Mouse (Mus musculus): ENCODE results near the gene Hoxc4. TPM values are rescaled to one million over a fixed set of nuclear protein-coding genes. Genes with fewer than 3 reads are reported as not detected.

The Hoxc4 gene
- polyA plus RNA-seq, 1 experiment from 2014 or later: 1.4 TPM

GRCm38 (mm10) chr15:103015009-103015399 is 3.7 kb upstream of the Hoxc4 start:
- Histone ChIP-seq H3K9ac (no peak overlapping the region), H3K27me3 (peaks cover 99% of the 10 kb centered on the region), H3K9me3 (no peaks in the 10 kb centered on the region), H3K27ac (no peak overlapping the region), H3K4me1 (peaks cover 4% of the 10 kb centered on the region; the same call in 1 of the 2 replicates), H3K4me2 (peak overlapping the region; percentile 47), H3K4me3 (peak overlapping the region; percentile 24), H3K36me3 (no peaks in the 10 kb centered on the region)
- WGBS: 3% methylated on average over 24 of the region's 28 CpGs
- 0 out of 2 replicates have a peak, but pooled peaks have one; percentile 31 for ATAC-seq (ENCODE audit: borderline replicate concordance, extremely low read depth, low FRiP score, low TSS enrichment)

- H3K9ac ChIP-seq: no peak overlapping the region
- H3K36me3 ChIP-seq: no peaks in the 10 kb centered on the region
- WGBS: 17% methylated on average over 19 of the region's 19 CpGs
- H3K4me1 ChIP-seq: peaks cover 4% of the 10 kb centered on the region; the same call in 1 of the 2 replicates
- no peak for ATAC-seq (ENCODE audit: borderline replicate concordance, extremely low read depth, low FRiP score, low TSS enrichment)
- H3K9me3 ChIP-seq: no peaks in the 10 kb centered on the region
- peaks cover 99% of the 10 kb centered on the region for H3K27me3 ChIP-seq
- H3K4me3 ChIP-seq: 0 out of 2 replicates have a peak overlapping the region, but pooled peaks have one; percentile 24
- H3K4me2 ChIP-seq: no peak overlapping the region
- no peak overlapping the region for H3K27ac ChIP-seq
Observed at GRCm38 (mm10) chr15:103015406-103016166, 3.1 kb upstream of the Hoxc4 start.

- no peaks in the 10 kb centered on the region for H3K4me1 ChIP-seq
- no peak overlapping the region for H3K27ac ChIP-seq
- no peak for ATAC-seq (ENCODE audit: borderline replicate concordance, extremely low read depth, low FRiP score, low TSS enrichment)
- no peak overlapping the region for H3K9ac ChIP-seq
- no peak overlapping the region for H3K4me3 ChIP-seq
- no peaks in the 10 kb centered on the region for H3K9me3 ChIP-seq
- H3K27me3 ChIP-seq: peaks cover 100% of the 10 kb centered on the region
- WGBS: 5% methylated on average over 8 of the region's 8 CpGs
- no peak overlapping the region for H3K4me2 ChIP-seq
- no peaks in the 10 kb centered on the region for H3K36me3 ChIP-seq
Observed at GRCm38 (mm10) chr15:103020899-103021418, 2.2 kb downstream of the Hoxc4 start.

GRCm38 (mm10) chr15:103021544-103021943 is 2.8 kb downstream of the Hoxc4 start:
- ATAC-seq (ENCODE audit: borderline replicate concordance, extremely low read depth, low FRiP score, low TSS enrichment): no peak
- H3K4me3 ChIP-seq: no peak overlapping the region
- no peaks in the 10 kb centered on the region for H3K9me3 ChIP-seq
- H3K4me1 ChIP-seq: no peaks in the 10 kb centered on the region
- H3K27me3 ChIP-seq: peaks cover 100% of the 10 kb centered on the region
- no peak overlapping the region for H3K27ac ChIP-seq
- no peak overlapping the region for H3K4me2 ChIP-seq
- WGBS: 12% methylated on average over 8 of the region's 8 CpGs
- H3K36me3 ChIP-seq: no peaks in the 10 kb centered on the region
- no peak overlapping the region for H3K9ac ChIP-seq

GRCm38 (mm10) chr15:103024131-103024530 is 5.4 kb downstream of the Hoxc4 start:
- 16% methylated on average over 2 of the region's 2 CpGs for WGBS
- no peak overlapping the region for H3K4me2 ChIP-seq
- no peak overlapping the region for H3K4me3 ChIP-seq
- H3K27ac ChIP-seq: no peak overlapping the region
- H3K4me1 ChIP-seq: no peaks in the 10 kb centered on the region
- no peak overlapping the region for H3K9ac ChIP-seq
- H3K9me3 ChIP-seq: no peaks in the 10 kb centered on the region
- H3K27me3 ChIP-seq: peaks cover 100% of the 10 kb centered on the region
- no peak for ATAC-seq (ENCODE audit: borderline replicate concordance, extremely low read depth, low FRiP score, low TSS enrichment)
- no peaks in the 10 kb centered on the region for H3K36me3 ChIP-seq

GRCm38 (mm10) chr15:103027266-103028235 is 8.8 kb downstream of the Hoxc4 start:
- no peak overlapping the region for H3K9ac ChIP-seq
- WGBS: 8% methylated on average over 43 of the region's 43 CpGs
- H3K9me3 ChIP-seq: no peaks in the 10 kb centered on the region
- no peak for ATAC-seq (ENCODE audit: borderline replicate concordance, extremely low read depth, low FRiP score, low TSS enrichment)
- no peaks in the 10 kb centered on the region for H3K36me3 ChIP-seq
- no peaks in the 10 kb centered on the region for H3K4me1 ChIP-seq
- H3K27me3 ChIP-seq: peaks cover 99% of the 10 kb centered on the region
- peak overlapping the region; percentile 5; the same call in 1 of the 2 replicates for H3K4me2 ChIP-seq
- H3K27ac ChIP-seq: no peak overlapping the region
- no peak overlapping the region for H3K4me3 ChIP-seq

- Histone ChIP-seq H3K4me2 (no peak overlapping the region), H3K36me3 (no peaks in the 10 kb centered on the region), H3K27ac (no peak overlapping the region), H3K9ac (no peak overlapping the region), H3K9me3 (no peaks in the 10 kb centered on the region), H3K4me1 (no peaks in the 10 kb centered on the region), H3K27me3 (peaks cover 98% of the 10 kb centered on the region), H3K4me3 (no peak overlapping the region)
- 32% methylated on average over 9 of the region's 9 CpGs for WGBS
- no peak for ATAC-seq (ENCODE audit: borderline replicate concordance, extremely low read depth, low FRiP score, low TSS enrichment)
Observed at GRCm38 (mm10) chr15:103028916-103029512, 10.3 kb downstream of the Hoxc4 start.

GRCm38 (mm10) chr15:103030142-103030541 is 11.4 kb downstream of the Hoxc4 start:
- H3K4me2 ChIP-seq: no peak overlapping the region
- no peaks in the 10 kb centered on the region for H3K4me1 ChIP-seq
- no peaks in the 10 kb centered on the region for H3K9me3 ChIP-seq
- H3K27me3 ChIP-seq: peaks cover 98% of the 10 kb centered on the region
- H3K9ac ChIP-seq: no peak overlapping the region
- H3K27ac ChIP-seq: no peak overlapping the region
- ATAC-seq (ENCODE audit: borderline replicate concordance, extremely low read depth, low FRiP score, low TSS enrichment): no peak
- no peaks in the 10 kb centered on the region for H3K36me3 ChIP-seq
- H3K4me3 ChIP-seq: no peak overlapping the region
- 24% methylated on average over 8 of the region's 8 CpGs for WGBS

GRCm38 (mm10) chr15:103032167-103032566 is 13.4 kb downstream of the Hoxc4 start:
- WGBS: no CpG with 5 or more reads among the region's 3 CpGs
- ATAC-seq (ENCODE audit: borderline replicate concordance, extremely low read depth, low FRiP score, low TSS enrichment): no peak
- no peak overlapping the region for H3K4me2 ChIP-seq
- H3K27me3 ChIP-seq: peaks cover 98% of the 10 kb centered on the region
- no peak overlapping the region for H3K27ac ChIP-seq
- H3K4me1 ChIP-seq: no peaks in the 10 kb centered on the region
- no peaks in the 10 kb centered on the region for H3K36me3 ChIP-seq
- no peak overlapping the region for H3K9ac ChIP-seq
- no peak overlapping the region for H3K4me3 ChIP-seq
- no peaks in the 10 kb centered on the region for H3K9me3 ChIP-seq

- ATAC-seq (ENCODE audit: borderline replicate concordance, extremely low read depth, low FRiP score, low TSS enrichment): no peak
- Histone ChIP-seq H3K36me3 (no peaks in the 10 kb centered on the region), H3K27me3 (peaks cover 98% of the 10 kb centered on the region), H3K4me2 (peak overlapping the region; percentile 6; the same call in 1 of the 2 replicates), H3K4me3 (no peak overlapping the region), H3K9ac (no peak overlapping the region), H3K9me3 (no peaks in the 10 kb centered on the region), H3K4me1 (no peaks in the 10 kb centered on the region), H3K27ac (no peak overlapping the region)
- WGBS: 3% methylated on average over 26 of the region's 26 CpGs
Observed at GRCm38 (mm10) chr15:103032646-103033575, 14.2 kb downstream of the Hoxc4 start.

All from lung, embryonic 15.5 days (tissue).